Mouse (Mus musculus): ENCODE results near the gene Rapgef1.

Rapgef1 gene

GRCm38 (mm10) chr2:29643418-29643817, 23.9 kb downstream of the Rapgef1 start:
- DNase-seq (ENCODE audit: low read depth, low spot score), result no peak

GRCm38 (mm10) chr2:29645071-29645628, 25.6 kb downstream of the Rapgef1 start:
- no peak for DNase-seq (ENCODE audit: low read depth, low spot score)

GRCm38 (mm10) chr2:29646613-29647012, 27.1 kb downstream of the Rapgef1 start:
- no peak for DNase-seq (ENCODE audit: low read depth, low spot score)

- no peak for DNase-seq (ENCODE audit: low read depth, low spot score)
Measured at GRCm38 (mm10) chr2:29647162-29647561, 27.6 kb downstream of the Rapgef1 start.

GRCm38 (mm10) chr2:29647808-29648207, 28.3 kb downstream of the Rapgef1 start:
- no peak for DNase-seq (ENCODE audit: low read depth, low spot score)

GRCm38 (mm10) chr2:29648956-29649794, 29.7 kb downstream of the Rapgef1 start:
- DNase-seq (ENCODE audit: low read depth, low spot score), result no peak

- no peak for DNase-seq (ENCODE audit: low read depth, low spot score)
Measured at GRCm38 (mm10) chr2:29649795-29650457, 30.4 kb downstream of the Rapgef1 start.

GRCm38 (mm10) chr2:29651876-29652275, 32.4 kb downstream of the Rapgef1 start:
- no peak for DNase-seq (ENCODE audit: low read depth, low spot score)

- no peak for DNase-seq (ENCODE audit: low read depth, low spot score)
Measured at GRCm38 (mm10) chr2:29655433-29655832, 35.9 kb downstream of the Rapgef1 start.

GRCm38 (mm10) chr2:29656095-29656494, 36.6 kb downstream of the Rapgef1 start:
- DNase-seq (ENCODE audit: low read depth, low spot score), result no peak

GRCm38 (mm10) chr2:29657089-29657488, 37.6 kb downstream of the Rapgef1 start:
- DNase-seq (ENCODE audit: low read depth, low spot score), result no peak

- no peak for DNase-seq (ENCODE audit: low read depth, low spot score)
Measured at GRCm38 (mm10) chr2:29661751-29662191, 42.3 kb downstream of the Rapgef1 start.

GRCm38 (mm10) chr2:29663260-29663877, 43.8 kb downstream of the Rapgef1 start:
- DNase-seq (ENCODE audit: low read depth, low spot score), result no peak

GRCm38 (mm10) chr2:29665421-29665820, 45.9 kb downstream of the Rapgef1 start:
- DNase-seq (ENCODE audit: low read depth, low spot score), result no peak

- no peak for DNase-seq (ENCODE audit: low read depth, low spot score)
Measured at GRCm38 (mm10) chr2:29666589-29666988, 47.1 kb downstream of the Rapgef1 start.

- no peak for DNase-seq (ENCODE audit: low read depth, low spot score)
Measured at GRCm38 (mm10) chr2:29667109-29667508, 47.6 kb downstream of the Rapgef1 start.

- no peak for DNase-seq (ENCODE audit: low read depth, low spot score)
Measured at GRCm38 (mm10) chr2:29668011-29668691, 48.6 kb downstream of the Rapgef1 start.

- no peak for DNase-seq (ENCODE audit: low read depth, low spot score)
Measured at GRCm38 (mm10) chr2:29668963-29669362, 49.4 kb downstream of the Rapgef1 start.

- DNase-seq (ENCODE audit: low read depth, low spot score), result no peak
Measured at GRCm38 (mm10) chr2:29669711-29670110, 50.2 kb downstream of the Rapgef1 start.

GRCm38 (mm10) chr2:29670231-29670991, 50.9 kb downstream of the Rapgef1 start:
- no peak for DNase-seq (ENCODE audit: low read depth, low spot score)

GRCm38 (mm10) chr2:29671374-29671773, 51.9 kb downstream of the Rapgef1 start:
- no peak for DNase-seq (ENCODE audit: low read depth, low spot score)
